Mouse (Mus musculus): ENCODE results near the gene Tmem259. TPM values are rescaled to one million over a fixed set of nuclear protein-coding genes. Genes with fewer than 3 reads are reported as not detected.

Gene Tmem259
- polyA plus RNA-seq, 1 experiment: 131 TPM

- 4% methylated on average over 35 of the region's 35 CpGs for WGBS
- H3K4me3 ChIP-seq (replicated peaks; ENCODE audit: control insufficient read depth, low read depth, low read length): peak overlapping the region; percentile 82
- peak overlapping the region; percentile 88 for H3K27ac ChIP-seq (ENCODE audit: control insufficient read depth, insufficient read depth, low read depth, low read length, poor library complexity)
- H3K4me1 ChIP-seq (ENCODE audit: control insufficient read depth, insufficient read depth, low read length): peaks cover 2% of the 10 kb centered on the region
- no peak for TF ChIP-seq CTCF (IDR thresholded peaks at IDR 0.05; ENCODE audit: control insufficient read depth, insufficient read depth, low read length)
- no peak for TF ChIP-seq POLR2A (IDR thresholded peaks at IDR 0.05; ENCODE audit: borderline replicate concordance, control insufficient read depth, low read depth, low read length)
These were observed 13.1 kb upstream of the Tmem259 start for GRCm38 (mm10) chr10:79997034-79997760.

- peak within 1 kb of the TSS; percentile 82 for H3K4me3 ChIP-seq (replicated peaks; ENCODE audit: control insufficient read depth, low read depth, low read length)
- TF ChIP-seq POLR2A (IDR thresholded peaks at IDR 0.05; ENCODE audit: borderline replicate concordance, control insufficient read depth, low read depth, low read length) (peak; percentile 73; the same call in 1 of the 2 replicates), CTCF (IDR thresholded peaks at IDR 0.05; ENCODE audit: control insufficient read depth, insufficient read depth, low read length) (no peak)
- WGBS: under 1% methylated on average over 34 of the region's 34 CpGs
- peak within 1 kb of the TSS; percentile 88 for H3K27ac ChIP-seq (ENCODE audit: control insufficient read depth, insufficient read depth, low read depth, low read length, poor library complexity)
- H3K4me1 ChIP-seq (ENCODE audit: control insufficient read depth, insufficient read depth, low read length): peaks cover 2% of the 10 kb centered on the region
These were observed 12.3 kb upstream of the Tmem259 start, which contains the start of gene Abca7 for GRCm38 (mm10) chr10:79996272-79997033. Gene Abca7 (plus strand): TSS chr10:79996494.

GRCm38 (mm10) chr10:79995636-79996035, 11.5 kb upstream of the Tmem259 start:
- 25% methylated on average over 1 of the region's 1 CpGs for WGBS
- H3K27ac ChIP-seq (ENCODE audit: control insufficient read depth, insufficient read depth, low read depth, low read length, poor library complexity): peak overlapping the region; percentile 31; the same call in 1 of the 2 replicates
- H3K4me3 ChIP-seq (replicated peaks; ENCODE audit: control insufficient read depth, low read depth, low read length): no peak overlapping the region
- H3K4me1 ChIP-seq (ENCODE audit: control insufficient read depth, insufficient read depth, low read length): peaks cover 2% of the 10 kb centered on the region
- no peak for TF ChIP-seq CTCF (IDR thresholded peaks at IDR 0.05; ENCODE audit: control insufficient read depth, insufficient read depth, low read length)
- no peak for TF ChIP-seq POLR2A (IDR thresholded peaks at IDR 0.05; ENCODE audit: borderline replicate concordance, control insufficient read depth, low read depth, low read length)

- peaks cover 2% of the 10 kb centered on the region for H3K4me1 ChIP-seq (ENCODE audit: control insufficient read depth, insufficient read depth, low read length)
These were observed 10.4 kb upstream of the Tmem259 start for GRCm38 (mm10) chr10:79994397-79995115.

GRCm38 (mm10) chr10:79991548-79991947, 7.4 kb upstream of the Tmem259 start:
- peaks cover 7% of the 10 kb centered on the region; the same call in 1 of the 2 replicates for H3K4me1 ChIP-seq (ENCODE audit: control insufficient read depth, insufficient read depth, low read length)
- no peak overlapping the region for H3K4me3 ChIP-seq (replicated peaks; ENCODE audit: control insufficient read depth, low read depth, low read length)
- no peak for TF ChIP-seq POLR2A (IDR thresholded peaks at IDR 0.05; ENCODE audit: borderline replicate concordance, control insufficient read depth, low read depth, low read length)
- peak; percentile 27; the same call in 1 of the 2 replicates for TF ChIP-seq CTCF (IDR thresholded peaks at IDR 0.05; ENCODE audit: control insufficient read depth, insufficient read depth, low read length)
- H3K27ac ChIP-seq (ENCODE audit: control insufficient read depth, insufficient read depth, low read depth, low read length, poor library complexity): no peak overlapping the region
- 95% methylated on average over 6 of the region's 6 CpGs for WGBS

More at GRCm38 (mm10) chr10:79994397-79995115, 10.4 kb upstream of the Tmem259 start:
- Histone ChIP-seq H3K27ac (ENCODE audit: control insufficient read depth, insufficient read depth, low read depth, low read length, poor library complexity) (peak overlapping the region; percentile 88), H3K4me3 (replicated peaks; ENCODE audit: control insufficient read depth, low read depth, low read length) (peak overlapping the region; percentile 36)
- no peak for TF ChIP-seq POLR2A (IDR thresholded peaks at IDR 0.05; ENCODE audit: borderline replicate concordance, control insufficient read depth, low read depth, low read length)
- TF ChIP-seq CTCF (IDR thresholded peaks at IDR 0.05; ENCODE audit: control insufficient read depth, insufficient read depth, low read length): no peak
- 7% methylated on average over 16 of the region's 16 CpGs for WGBS

- peaks cover 8% of the 10 kb centered on the region; the same call in 1 of the 2 replicates for H3K4me1 ChIP-seq (ENCODE audit: control insufficient read depth, insufficient read depth, low read length)
- no peak overlapping the region for H3K27ac ChIP-seq (ENCODE audit: control insufficient read depth, insufficient read depth, low read depth, low read length, poor library complexity)
- peak overlapping the region; percentile 4 for H3K4me3 ChIP-seq (replicated peaks; ENCODE audit: control insufficient read depth, low read depth, low read length)
- TF ChIP-seq CTCF (IDR thresholded peaks at IDR 0.05; ENCODE audit: control insufficient read depth, insufficient read depth, low read length): no peak
- 0 out of 2 replicates have a peak, but pooled peaks have one; percentile 12 for TF ChIP-seq POLR2A (IDR thresholded peaks at IDR 0.05; ENCODE audit: borderline replicate concordance, control insufficient read depth, low read depth, low read length)
- 85% methylated on average over 12 of the region's 12 CpGs for WGBS
These were observed 7.0 kb upstream of the Tmem259 start for GRCm38 (mm10) chr10:79991099-79991498.

- H3K4me1 ChIP-seq (ENCODE audit: control insufficient read depth, insufficient read depth, low read length): peaks cover 10% of the 10 kb centered on the region; the same call in 1 of the 2 replicates
- WGBS: 75% methylated on average over 15 of the region's 15 CpGs
- H3K4me3 ChIP-seq (replicated peaks; ENCODE audit: control insufficient read depth, low read depth, low read length): peak overlapping the region; percentile 95
- no peak for TF ChIP-seq POLR2A (IDR thresholded peaks at IDR 0.05; ENCODE audit: borderline replicate concordance, control insufficient read depth, low read depth, low read length)
- no peak for TF ChIP-seq CTCF (IDR thresholded peaks at IDR 0.05; ENCODE audit: control insufficient read depth, insufficient read depth, low read length)
- no peak overlapping the region for H3K27ac ChIP-seq (ENCODE audit: control insufficient read depth, insufficient read depth, low read depth, low read length, poor library complexity)
These were observed 5.7 kb upstream of the Tmem259 start for GRCm38 (mm10) chr10:79989870-79990269.
